Mouse (Mus musculus): ENCODE results near the gene Ppp1r12a.

Ppp1r12a gene

DNA sequence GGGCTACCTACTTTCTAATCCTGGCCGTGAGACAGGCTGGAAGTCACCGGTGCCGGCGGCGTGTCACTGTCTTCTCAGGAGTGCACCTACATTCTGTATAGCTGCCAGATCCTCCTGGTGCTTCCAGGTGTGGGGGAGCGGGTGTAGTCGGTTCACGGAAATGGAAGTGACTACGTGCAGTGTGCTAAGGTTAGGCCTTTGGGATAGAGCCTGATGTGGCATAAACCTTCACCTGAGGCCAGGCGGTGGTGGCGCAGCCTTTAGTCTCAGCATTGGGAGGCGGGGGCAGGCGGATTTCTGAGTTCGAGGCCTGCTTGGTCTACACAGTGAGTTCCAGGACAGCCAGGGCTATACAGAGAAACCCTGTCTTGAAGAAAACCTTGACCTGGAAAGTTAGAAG lies 3.0 kb upstream of the Ppp1r12a start:
- DNase-seq (ENCODE audit: low read depth in 1 of 2, low spot score in 2 of 2): no peak

DNA sequence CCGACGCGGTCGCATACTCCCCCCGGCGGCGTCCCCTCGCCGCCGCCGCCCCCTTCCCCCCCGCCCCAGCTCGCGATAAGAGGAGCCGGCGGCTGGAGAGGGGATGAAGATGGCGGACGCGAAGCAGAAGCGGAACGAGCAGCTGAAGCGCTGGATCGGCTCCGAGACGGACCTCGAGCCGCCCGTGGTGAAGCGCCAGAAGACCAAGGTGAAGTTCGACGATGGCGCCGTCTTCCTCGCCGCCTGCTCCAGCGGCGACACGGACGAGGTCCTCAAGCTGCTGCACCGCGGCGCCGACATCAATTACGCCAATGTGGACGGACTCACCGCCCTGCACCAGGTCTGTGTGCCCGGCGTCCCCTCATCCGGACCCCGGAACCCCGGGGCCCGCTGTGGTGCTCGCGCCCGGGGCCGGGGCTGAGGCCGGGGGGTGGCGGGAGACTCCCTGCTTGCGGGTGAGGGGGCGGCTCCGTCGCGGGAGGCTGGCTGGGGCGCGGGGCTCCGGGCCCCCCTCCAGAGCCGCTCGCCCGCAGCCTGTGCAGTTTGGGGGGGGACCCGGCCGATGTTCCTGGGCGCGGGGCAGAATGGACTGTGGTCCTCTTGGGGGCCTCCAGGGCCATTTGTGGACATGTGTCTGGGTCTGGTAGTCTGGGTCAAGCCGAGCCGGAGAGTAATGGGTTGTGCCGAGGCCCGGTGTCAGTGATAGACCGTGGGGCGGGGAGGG lies 466 bp downstream of the Ppp1r12a start:
- no peak for DNase-seq (ENCODE audit: low read depth in 1 of 2, low spot score in 2 of 2)

DNA sequence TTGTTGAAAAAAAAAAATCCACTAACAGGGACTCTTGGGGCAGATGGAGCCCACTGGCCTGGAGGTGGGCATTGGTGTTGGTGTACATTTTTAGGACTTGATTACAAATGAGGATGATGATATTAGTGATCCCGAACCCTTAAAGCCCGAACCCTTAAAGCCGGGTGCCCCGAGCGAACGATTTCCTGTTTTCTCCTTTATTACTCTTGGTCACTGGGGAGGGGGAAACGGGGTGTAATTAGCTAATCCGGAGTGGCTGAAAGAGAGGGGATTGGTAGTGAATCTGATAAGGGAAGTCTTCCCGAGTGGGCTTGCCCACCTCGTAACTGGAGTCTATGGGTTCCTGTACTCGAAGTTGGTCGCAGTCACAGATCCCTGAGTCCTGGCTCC lies 1.0 kb downstream of the Ppp1r12a start:
- DNase-seq (ENCODE audit: low read depth in 1 of 2, low spot score in 2 of 2): no peak

DNA sequence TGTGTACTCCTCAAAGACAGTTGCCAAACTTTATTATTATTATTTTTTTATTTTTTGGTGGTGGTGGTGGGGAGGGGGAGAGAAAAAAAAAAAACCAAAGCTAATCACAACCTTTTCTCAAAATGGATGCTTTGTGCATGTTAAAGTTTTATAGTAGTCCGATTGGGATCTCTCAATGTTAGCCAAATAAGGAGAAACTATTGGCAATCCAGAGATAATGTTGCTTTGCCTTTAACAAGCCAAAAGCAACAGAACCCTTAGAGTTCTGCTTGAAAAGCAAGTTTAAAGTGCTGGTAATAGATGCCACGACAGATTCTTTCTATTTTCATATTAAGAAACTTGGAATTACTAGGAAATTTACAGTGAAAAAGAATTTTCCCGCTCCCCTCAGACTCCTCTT lies 1.5 kb downstream of the Ppp1r12a start:
- no peak for DNase-seq (ENCODE audit: low read depth in 1 of 2, low spot score in 2 of 2)

DNA sequence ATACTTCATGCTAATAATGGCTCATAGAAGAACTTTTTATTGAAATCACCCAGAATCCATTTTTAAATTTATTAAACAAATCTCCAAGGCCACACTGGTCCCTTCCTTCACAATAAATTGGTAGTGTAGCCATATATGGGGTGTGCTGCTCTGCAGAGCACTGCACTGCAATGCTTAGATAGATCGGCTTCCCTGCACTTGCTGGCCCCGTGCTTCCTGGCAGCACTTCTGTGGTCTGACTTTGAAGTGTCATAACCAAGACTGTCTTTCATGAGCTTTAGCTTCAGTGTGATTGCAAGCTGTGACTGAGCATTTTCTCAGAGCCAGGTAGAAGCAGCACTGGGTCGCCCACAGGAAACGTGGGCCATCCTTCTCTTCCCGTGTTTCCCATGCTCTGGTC lies 5.8 kb downstream of the Ppp1r12a start:
- no peak for DNase-seq (ENCODE audit: low read depth in 1 of 2, low spot score in 2 of 2)

DNA sequence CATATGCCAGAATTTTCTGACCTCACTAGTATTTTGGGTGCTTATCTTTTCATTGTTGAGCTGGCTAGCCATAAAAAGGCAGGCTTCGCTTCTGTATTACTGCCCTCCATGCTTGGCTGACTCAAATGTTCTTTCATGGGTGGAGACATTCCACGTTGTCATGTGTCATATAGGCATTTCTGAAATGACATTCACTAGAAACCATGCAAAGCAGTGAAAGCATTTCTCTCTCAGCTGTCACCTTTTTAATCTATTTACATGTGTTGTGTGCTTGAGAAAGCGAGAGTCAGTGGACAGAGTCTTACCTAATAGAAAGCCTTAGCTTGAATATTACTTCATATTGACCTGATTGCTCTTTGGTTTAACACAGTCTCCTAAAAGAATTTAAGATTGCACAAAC lies 8.8 kb downstream of the Ppp1r12a start:
- no peak for DNase-seq (ENCODE audit: low read depth in 1 of 2, low spot score in 2 of 2)

DNA sequence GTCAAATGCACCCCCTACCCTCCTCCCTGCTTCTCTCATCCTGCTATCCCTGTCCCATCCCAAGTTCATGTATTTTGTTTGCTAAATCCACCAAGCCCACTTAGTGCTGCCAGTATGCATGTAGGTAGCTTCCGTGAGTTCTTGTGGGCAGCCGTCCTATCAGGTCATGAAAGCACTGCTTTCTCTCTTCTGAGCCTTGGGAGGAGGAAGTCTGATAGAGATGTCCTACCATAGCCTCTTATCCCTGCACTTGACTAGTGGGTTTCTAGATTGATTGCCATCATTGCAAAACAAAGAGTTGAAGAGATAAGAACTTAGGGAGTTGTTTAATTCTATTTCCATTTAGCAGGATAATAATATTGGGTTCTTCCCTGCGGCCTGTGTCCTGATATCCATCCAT lies 9.6 kb downstream of the Ppp1r12a start:
- DNase-seq (ENCODE audit: low read depth in 1 of 2, low spot score in 2 of 2): no peak

DNA sequence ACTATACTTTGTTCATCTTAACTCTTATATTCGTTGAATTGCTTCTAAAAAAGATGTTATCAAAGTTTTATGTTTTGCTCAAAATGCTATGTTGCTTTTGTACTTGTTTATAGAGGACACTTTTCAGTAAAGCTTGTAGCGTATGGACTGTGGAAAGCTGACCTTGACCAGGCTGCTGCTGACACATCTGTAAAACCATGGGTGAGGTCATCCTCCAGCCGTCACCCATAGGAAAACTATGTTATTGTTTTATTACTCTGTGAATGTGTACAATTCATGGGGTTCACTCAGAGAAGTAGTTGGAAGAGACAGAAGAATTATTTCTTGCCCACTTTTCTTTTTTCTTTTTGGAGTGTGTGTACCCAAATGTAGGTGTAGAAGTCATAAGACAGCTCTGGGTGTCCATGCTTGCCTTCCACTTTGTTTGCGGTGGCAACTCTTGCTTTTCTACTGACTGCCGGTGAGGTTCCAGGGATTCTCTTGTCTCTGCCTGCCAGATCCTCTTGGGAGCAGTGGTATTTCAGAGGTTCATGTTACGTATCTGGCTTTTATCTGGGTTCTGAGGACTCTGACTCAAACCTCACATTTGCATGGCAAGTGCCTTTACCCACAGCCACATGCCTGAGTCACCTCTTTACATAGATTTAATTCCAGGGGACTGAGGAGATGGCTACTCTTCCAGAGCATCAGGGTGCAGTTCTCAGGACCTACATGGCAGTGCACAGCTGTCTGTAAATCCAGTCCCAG lies 11.0 kb downstream of the Ppp1r12a start:
- DNase-seq (ENCODE audit: low read depth in 1 of 2, low spot score in 2 of 2): no peak

DNA sequence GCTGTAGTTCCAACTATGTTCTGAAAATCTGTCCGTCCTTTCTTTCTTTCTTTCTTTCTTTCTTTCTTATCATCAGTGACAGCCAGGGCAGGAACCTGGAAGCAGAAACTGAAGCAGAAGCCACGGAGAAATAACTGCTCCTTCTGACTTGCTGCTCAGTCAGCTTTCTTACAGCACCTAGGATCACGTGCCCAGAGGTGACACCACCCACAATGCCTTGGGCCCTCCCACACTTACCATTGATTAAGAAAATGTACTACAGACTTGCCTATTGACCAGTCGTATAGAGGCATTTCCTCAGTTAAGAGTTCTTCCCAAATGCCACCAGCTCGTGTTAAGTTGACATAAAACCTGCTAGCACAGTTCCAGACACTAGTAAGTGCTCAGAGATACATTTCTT lies 12.1 kb downstream of the Ppp1r12a start:
- no peak for DNase-seq (ENCODE audit: low read depth in 1 of 2, low spot score in 2 of 2)

DNA sequence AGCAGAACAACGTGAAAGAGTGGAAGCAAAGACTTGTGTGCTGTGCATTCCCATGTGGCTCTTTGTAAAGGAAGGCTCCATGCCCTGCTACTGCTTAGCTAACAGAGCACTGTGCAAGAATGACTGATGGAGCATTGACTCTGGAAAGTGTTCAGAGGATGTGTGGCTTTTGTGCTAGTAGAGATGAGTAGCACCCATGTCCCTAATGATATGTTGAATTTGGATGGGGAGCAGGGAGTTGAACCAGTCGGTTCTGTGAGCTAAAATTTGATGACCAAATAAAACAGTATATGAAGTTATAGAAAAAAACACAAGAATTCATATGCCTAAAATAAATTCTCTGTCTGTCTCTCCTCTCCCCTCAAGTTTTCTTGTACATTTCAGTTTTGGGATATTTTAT lies 13.9 kb downstream of the Ppp1r12a start:
- no peak for DNase-seq (ENCODE audit: low read depth in 1 of 2, low spot score in 2 of 2)

DNA sequence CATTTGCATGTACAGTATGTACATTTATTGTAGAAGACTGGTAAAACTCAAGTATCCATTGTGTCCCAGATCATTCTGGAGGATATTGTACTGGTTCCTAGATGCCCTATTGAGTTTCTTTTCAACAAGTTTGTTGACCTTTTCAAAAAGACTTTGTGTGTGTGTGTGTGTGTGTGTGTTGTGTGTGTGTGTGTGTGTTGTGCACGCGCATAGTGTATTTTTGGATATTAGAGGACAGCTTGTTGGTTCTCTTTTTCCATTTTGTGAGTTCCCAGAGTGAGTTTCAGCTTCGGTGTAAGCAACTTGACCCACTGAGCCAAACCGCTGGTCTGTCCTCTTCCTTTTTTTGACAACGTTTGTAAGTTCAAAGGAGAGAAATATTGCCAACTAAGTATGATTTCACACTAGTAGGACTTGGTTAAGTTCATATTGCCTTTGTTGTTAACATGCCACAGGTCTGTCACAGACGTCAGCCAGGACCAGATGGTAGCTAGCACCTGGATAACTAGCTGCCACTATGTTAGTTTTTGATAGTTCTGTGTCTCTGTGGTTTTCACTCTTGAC lies 16.4 kb downstream of the Ppp1r12a start:
- no peak for DNase-seq (ENCODE audit: low read depth in 1 of 2, low spot score in 2 of 2)

DNA sequence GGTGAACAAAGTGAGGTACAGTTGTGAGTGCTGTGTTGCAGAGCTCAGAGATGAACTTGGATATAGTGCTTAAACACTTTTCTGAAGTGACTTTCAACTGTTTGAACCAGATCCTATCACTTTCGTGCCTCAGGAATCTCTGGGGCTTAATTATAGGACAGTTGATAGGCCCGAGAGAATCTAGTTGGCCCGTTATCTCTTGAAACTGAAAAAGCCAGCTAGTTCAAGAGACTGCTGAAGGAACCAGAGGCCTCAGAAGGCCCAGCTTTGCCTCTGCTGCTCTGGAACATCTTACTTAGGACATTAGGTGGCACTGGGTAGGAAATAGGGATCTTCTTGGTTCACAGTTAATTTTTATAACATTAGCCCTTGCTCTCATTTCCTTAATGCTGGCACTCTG lies 17.4 kb downstream of the Ppp1r12a start:
- DNase-seq (ENCODE audit: low read depth in 1 of 2, low spot score in 2 of 2): no peak

DNA sequence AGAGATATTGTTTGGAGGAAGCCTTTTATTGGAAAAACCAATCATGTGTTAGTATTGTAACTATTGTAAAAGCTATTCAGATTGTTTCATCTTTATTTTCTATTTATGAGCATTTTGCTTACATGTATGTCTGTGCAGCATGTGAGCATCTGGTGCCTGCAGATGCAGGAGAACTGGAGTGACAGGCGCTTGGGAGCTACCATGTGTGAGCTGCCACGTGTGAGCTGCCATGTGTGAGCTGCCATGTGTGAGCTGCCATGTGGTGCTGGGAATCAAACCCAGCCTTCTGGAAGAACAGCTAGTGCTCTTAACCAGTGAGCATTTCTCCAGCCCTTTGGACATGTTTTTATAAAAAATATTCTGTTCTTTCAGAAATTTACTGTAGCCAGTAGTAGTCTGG lies 18.3 kb downstream of the Ppp1r12a start:
- no peak for DNase-seq (ENCODE audit: low read depth in 1 of 2, low spot score in 2 of 2)

DNA sequence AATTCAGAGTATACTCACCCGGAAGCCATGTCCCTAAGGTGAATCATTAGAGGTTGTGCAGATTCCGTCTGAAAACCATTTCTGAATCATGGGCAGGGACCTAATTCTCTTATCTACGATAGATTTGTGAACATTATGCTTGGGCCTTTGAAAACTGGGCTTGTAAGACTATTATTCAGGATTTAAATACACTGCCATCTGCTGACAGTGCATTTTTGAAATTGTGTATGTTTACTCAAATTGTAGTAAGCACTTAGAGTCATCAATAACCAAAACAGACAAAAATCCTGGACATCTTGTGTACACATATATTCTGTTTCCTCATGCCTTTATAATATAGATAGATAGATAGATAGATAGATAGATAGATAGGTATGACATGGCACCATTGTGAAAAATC lies 19.9 kb downstream of the Ppp1r12a start:
- DNase-seq (ENCODE audit: low read depth in 1 of 2, low spot score in 2 of 2): no peak

DNA sequence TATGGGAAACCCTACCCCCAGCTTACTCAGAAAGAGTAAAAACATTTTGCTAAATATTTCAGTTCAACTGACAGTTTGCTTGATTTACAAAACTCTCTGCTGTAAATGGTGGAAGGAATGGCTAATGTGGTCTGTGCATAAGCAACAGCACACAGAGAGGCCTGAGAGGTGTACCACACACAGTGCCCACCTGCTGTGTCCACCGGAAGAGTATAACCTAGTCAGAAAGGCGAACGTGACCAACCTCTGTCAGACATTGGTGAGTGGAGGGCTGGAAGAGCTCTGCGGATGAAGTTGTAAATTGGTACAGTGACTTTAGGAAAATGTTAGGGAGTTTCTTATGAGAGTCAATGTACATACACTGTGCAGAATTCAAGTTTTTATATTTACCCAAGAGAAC lies 20.4 kb downstream of the Ppp1r12a start:
- no peak for DNase-seq (ENCODE audit: low read depth in 1 of 2, low spot score in 2 of 2)

DNA sequence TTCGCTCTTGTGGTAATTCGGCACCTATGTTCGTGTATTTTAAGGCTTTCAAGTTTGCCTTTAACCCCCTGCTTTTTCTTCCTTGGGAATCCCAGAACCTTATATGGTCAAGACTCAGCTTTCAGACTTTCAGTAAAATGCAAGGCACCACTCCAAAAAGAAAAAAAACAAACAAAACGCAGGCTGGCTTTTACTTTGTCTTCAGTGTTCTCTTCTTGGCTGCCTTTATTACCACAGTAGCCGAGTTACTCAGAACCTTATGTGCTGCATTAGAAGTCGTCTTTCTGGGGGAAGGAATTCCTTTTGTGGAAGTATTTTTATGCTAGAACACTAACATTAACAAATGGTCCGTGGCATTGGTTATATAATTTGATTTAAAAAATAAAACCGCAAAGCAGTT lies 22.8 kb downstream of the Ppp1r12a start:
- DNase-seq (ENCODE audit: low read depth in 1 of 2, low spot score in 2 of 2): no peak

DNA sequence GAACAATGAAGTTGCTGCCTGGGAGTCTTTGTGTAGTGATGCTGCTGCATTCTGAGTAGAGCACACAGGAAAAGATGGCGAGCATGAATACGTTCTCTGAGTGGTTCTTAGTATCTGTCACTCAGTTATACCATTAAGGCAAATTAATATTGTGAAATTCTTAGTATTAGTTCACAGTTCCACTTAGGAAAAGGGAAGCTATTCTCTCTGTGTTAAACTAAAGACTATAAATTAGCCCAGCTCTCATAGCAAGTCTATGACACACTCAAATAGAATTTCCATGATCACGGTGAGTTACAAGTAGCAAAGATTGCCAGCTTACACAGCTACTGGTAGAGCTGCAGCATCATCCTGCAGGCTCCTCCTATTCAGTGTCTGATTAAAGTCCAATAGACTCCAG lies 23.3 kb downstream of the Ppp1r12a start:
- DNase-seq (ENCODE audit: low read depth in 1 of 2, low spot score in 2 of 2): no peak

DNA sequence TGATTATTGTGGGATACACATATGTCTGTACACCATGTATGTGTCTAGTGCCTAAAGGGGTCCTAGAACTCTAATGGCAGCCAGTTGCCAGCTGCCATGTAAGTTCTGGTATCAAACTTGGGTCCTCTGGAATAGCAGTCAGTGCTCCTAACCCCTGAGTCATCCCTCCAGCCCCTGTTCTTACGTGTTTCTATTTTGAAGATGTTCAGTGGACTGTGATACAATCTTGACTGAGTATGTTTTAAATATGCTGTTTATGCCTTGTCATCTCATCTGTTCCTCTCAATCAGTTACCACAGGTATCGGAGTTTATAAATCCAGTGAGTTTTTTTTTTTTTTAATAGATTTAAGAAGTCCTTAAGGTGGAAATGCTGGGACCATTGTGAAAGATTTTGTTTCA lies 27.3 kb downstream of the Ppp1r12a start:
- no peak for DNase-seq (ENCODE audit: low read depth in 1 of 2, low spot score in 2 of 2)

DNA sequence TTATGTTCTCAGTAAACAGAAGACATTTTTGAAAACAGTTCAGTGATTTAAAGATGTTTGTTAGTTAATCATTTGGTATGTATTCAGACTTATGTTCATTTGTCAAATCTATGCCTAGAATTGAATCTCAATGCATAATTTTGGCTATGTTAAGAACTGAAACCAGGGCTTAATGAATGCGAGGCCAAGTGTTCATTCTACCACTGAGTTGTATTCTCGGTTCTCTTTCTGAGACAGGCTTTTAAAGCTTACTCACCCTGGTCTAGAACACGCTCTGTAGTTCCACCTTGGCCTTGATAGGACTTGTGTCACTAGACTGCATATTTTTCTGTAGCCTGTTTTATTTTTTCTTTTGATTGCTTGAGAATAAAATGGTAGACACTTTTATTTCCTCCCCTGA lies 28.0 kb downstream of the Ppp1r12a start:
- DNase-seq (ENCODE audit: low read depth in 1 of 2, low spot score in 2 of 2): no peak

DNA sequence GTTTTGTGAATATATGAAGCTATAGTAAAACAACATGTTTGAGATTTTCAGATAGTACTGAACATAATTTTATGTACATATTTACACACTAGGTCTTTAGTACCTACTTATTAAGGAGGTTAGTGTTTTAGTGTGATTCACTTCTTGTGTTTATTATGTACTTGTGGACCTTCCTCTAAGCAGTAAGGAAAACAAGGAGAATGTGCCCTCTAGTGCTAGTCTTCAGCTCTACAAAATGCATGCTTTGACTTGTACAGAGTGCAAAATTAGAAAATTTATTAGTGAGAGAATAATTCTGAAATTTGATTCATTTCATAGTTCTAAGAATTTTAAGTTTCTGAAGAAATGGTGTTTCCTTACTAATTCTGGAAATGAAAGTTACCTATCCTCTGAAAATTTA lies 28.6 kb downstream of the Ppp1r12a start:
- DNase-seq (ENCODE audit: low read depth in 1 of 2, low spot score in 2 of 2): no peak

DNA sequence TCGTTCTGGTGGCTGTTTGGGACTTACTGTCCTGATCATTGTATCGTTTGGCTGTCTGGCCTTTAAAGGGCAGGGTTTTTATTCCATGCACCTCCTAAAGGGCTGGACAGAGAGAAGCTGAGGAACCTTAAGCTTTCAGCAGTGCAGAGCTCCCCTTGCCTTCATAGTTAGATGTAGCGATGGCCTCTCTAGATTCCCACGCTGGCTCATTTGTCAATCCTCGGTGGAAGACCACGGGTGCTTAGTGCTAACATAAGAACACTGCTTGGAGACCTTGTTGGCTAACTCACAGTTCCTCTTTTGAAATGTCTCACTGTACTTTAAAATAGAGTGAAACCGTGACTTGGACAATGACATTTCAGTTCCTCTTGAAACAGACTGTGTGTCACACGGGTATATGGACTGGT lies 29.4 kb downstream of the Ppp1r12a start:
- peak; percentile 52 to 57 for DNase-seq (ENCODE audit: low read depth in 1 of 2, low spot score in 2 of 2)

DNA sequence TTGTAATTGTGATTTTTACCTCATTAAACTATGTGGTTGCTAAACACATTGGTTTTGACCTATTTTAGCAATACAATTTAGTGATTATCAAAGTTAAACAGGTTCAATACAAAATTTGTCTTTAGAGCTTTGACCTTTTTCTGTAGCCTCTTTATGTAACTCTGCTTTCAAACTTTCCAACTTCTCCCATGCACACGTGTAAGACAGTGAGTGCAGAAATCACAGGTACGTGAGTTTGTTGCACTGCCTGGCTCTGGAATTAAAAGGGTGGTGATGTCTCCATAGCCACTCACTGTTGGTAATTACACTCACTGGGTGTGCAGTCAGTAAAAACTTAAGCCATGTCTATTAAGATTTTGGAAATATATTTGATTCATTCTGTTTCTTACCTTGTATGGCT lies 30.3 kb downstream of the Ppp1r12a start:
- no peak for DNase-seq (ENCODE audit: low read depth in 1 of 2, low spot score in 2 of 2)

DNA sequence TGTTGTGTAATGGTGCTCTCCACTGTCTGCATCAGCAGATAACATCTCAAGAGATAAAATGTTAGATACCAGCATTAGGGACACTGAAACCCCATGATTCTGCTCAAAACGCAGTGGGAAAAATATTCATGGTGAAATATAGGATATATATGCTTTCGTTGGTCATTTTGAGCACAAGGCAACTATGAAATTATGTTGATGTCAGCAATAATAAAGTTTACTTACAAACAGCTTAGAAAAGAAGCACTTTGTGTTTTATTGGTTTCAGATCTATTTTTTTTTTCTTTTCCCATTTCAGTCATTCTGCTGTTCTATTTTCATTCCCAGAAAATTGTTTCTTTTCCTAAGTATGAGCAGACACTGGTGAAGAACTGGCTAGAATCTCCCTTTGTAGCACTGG lies 34.1 kb downstream of the Ppp1r12a start:
- DNase-seq (ENCODE audit: low read depth in 1 of 2, low spot score in 2 of 2): no peak
